Mouse (Mus musculus) 3134 (cell line): ENCODE measurements around the gene Gm9040.
"Not testable (repeated sequence)": the region's sequence is repeated elsewhere in the genome, so short reads cannot be mapped to it uniquely, and the experiment has no call there.

Experiments used
- DNase-seq: peaks from one replicate; pipeline ENCODE4 v3.0.0-alpha.2; 2011; ENCODE audit warnings: low spot score; ENCODE audit not compliant: insufficient read length; ENCODE audit errors: extremely low read depth

Gene Gm9040

DNA sequence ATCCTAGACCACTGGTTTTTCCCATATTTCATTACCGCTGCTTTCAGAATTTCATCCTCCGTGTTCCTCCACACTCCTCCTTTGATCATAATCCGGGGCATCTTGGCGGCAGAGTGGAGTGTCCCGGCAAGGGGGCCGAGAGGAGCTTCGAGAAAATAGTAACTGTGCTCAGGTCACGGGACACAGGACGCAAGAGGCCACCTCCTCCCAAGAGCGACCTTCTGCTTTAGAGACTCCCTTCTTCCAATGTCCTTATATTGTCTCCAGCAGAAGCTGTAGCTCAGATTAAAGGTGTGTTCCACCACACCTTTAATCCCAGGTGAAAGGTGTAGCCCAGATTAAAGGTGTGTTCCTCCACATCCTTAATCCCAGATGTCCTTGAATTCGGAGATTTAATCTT lies at the start of gene Gm9040:
Gene Gm9040, minus strand, starts transcription at position 101 of the 400 bp plus-strand sequence.
- not testable (repeated sequence) for DNase-seq

DNA sequence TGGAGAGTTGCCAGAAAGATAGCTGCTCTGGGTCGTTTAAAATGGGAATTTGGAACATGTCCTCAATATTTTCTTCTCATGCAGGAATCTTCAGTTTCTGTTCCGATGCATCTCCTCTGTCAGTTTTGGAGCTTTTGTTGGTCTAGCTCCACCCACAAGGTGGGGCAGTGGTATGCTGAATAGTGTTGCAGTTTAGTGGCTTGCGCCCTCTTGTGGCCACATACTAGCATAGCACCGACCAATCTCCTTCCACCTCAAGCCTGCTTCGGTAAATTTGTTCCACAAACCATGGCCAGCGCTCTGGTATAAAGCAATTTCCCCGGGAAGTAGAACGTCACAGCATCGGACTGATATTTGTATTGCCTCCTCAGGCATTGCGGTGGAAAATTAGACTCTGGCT lies 43.7 kb upstream of the Gm9040 start:
- DNase-seq: peak; percentile 36

DNA sequence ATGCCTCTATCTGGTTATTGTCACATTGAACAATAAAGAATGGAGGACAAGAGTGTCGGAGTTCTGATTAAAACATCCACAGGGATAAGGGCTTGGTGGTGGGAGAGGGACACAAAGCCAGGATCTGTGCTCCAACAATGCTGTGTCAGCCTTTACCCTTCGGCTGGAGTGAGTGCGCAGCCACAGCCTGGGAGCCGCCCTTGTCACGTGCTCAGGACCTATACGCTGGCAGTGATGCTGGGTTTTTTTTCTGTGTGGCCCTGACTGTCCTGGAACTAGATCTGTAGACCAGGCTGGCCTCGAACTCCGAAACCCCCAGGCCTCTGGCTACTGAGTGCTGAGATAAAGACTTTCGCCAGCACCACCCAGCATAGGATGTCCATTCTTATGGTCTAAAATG lies 42.7 kb upstream of the Gm9040 start:
- no peak for DNase-seq

DNA sequence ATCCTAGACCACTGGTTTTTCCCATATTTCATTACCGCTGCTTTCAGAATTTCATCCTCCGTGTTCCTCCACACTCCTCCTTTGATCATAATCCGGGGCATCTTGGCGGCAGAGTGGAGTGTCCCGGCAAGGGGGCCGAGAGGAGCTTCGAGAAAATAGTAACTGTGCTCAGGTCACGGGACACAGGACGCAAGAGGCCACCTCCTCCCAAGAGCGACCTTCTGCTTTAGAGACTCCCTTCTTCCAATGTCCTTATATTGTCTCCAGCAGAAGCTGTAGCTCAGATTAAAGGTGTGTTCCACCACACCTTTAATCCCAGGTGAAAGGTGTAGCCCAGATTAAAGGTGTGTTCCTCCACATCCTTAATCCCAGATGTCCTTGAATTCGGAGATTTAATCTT lies 27.2 kb upstream of the Gm9040 start, which contains the start of gene Gm9049:
Gene Gm9049, minus strand, starts transcription at position 101 of the 400 bp plus-strand sequence.
- not testable (repeated sequence) for DNase-seq

DNA sequence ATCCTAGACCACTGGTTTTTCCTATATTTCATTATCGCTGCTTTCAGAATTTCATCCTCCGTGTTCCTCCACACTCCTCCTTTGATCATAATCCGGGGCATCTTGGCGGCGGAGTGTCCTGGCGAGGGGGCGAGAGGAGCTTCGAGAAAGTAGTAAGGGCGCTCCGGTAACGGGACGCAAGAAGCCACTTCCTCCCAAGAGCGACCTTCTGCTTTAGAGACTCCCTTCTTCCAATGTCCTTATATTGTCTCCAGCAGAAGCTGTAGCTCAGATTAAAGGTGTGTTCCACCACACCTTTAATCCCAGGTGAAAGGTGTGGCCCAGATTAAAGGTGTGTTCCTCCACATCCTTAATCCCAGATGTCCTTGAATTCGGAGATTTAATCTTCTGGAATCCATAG lies 21.8 kb upstream of the Gm9040 start, which contains the start of gene Gm9048:
Gene Gm9048, minus strand, starts transcription at position 101 of the 400 bp plus-strand sequence.
- DNase-seq: not testable (repeated sequence)

DNA sequence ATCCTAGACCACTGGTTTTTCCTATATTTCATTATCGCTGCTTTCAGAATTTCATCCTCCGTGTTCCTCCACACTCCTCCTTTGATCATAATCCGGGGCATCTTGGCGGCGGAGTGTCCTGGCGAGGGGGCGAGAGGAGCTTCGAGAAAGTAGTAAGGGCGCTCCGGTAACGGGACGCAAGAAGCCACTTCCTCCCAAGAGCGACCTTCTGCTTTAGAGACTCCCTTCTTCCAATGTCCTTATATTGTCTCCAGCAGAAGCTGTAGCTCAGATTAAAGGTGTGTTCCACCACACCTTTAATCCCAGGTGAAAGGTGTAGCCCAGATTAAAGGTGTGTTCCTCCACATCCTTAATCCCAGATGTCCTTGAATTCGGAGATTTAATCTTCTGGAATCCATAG lies 16.4 kb upstream of the Gm9040 start, which contains the start of gene Gm9046:
Gene Gm9046, minus strand, starts transcription at position 101 of the 400 bp plus-strand sequence.
- DNase-seq: not testable (repeated sequence)

DNA sequence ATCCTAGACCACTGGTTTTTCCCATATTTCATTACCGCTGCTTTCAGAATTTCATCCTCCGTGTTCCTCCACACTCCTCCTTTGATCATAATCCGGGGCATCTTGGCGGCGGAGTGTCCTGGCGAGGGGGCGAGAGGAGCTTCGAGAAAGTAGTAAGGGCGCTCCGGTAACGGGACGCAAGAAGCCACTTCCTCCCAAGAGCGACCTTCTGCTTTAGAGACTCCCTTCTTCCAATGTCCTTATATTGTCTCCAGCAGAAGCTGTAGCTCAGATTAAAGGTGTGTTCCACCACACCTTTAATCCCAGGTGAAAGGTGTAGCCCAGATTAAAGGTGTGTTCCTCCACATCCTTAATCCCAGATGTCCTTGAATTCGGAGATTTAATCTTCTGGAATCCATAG lies 11.0 kb upstream of the Gm9040 start, which contains the start of gene Gm9045:
Gene Gm9045, minus strand, starts transcription at position 101 of the 400 bp plus-strand sequence.
- DNase-seq: not testable (repeated sequence)

DNA sequence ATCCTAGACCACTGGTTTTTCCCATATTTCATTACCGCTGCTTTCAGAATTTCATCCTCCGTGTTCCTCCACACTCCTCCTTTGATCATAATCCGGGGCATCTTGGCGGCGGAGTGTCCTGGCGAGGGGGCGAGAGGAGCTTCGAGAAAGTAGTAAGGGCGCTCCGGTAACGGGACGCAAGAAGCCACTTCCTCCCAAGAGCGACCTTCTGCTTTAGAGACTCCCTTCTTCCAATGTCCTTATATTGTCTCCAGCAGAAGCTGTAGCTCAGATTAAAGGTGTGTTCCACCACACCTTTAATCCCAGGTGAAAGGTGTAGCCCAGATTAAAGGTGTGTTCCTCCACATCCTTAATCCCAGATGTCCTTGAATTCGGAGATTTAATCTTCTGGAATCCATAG lies 5.5 kb upstream of the Gm9040 start, which contains the start of gene Gm9044:
Gene Gm9044, minus strand, starts transcription at position 101 of the 400 bp plus-strand sequence.
- not testable (repeated sequence) for DNase-seq

DNA sequence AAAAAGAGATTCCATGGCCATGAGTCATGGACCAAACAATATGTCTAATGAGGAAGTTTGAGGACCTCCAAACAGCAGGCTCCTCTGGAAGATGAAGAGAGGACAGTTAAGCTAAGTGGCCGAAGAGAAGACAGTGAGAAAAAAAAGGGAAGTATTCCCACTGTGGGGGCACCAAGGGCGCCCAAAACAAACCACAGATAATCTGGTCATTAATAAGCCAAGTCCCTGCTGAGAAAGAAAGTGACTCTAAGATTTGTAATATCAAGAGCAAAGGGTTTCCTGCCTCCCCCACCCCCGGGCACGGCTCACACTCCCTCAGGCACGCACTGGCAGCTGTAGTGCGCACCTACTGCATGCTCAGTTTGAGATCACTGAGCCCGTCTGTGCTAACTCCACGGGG lies 7.7 kb downstream of the Gm9040 start:
- no peak for DNase-seq

DNA sequence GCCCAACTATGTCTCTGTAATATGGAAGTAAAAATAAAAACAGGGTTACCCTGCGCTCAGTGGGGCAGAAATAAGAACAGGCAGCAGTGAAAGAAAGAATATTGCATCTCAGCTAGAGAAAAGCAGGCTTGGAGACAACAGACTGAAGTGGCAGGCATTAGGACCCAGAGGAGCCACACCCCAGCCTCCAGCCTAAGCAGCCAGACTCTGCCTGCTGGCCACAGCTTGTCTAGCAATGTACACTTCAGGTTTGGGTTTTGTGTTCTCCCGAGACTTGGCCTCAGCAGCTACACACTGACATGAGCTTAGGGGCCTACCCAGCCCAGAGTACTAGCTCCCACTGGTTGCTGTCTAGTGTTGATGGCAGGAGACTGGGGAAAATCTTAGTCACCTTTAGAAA lies 24.6 kb downstream of the Gm9040 start:
- not testable (repeated sequence) for DNase-seq

DNA sequence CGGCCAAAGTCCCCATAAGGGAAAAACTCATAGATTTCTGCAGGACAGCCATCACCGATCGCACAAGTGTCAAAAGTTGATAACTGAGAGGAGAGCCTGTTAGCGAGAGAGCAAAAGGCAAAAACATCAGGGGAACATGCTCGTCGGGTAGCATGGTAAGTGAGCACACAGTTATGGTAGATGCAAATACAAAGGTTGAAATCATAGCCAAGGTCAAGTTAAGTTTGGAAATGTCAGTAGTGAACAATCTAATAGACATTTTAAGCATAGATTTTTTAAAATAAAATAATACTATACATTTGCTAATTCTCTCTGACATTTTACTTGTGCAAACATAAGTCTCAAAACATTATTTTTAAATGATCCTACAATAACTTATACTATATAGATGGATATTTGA lies 31.8 kb downstream of the Gm9040 start, which contains the start of gene Iltifb:
Gene Iltifb, minus strand, starts transcription at position 101 of the 400 bp plus-strand sequence.
- DNase-seq: no peak

DNA sequence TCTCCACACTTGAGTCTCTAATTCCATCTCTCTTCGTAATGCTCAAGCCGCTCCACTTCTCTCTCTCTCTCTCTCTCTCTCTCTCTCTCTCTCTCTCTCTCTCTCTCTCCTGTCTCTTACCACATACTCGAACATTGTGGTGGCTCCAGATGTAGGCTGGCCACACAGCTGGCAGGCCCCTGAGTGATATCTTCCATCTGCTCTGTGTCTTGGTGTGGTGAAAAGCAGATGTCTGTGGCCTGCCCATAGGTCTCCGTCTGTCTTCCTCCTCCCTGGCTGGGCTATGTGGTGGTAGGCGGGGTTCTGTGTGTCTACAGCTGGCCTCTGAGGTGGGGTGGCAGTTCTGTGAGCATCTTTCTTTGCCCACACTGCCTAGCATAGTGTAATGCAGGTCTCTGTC lies 43.8 kb downstream of the Gm9040 start:
- not testable (repeated sequence) for DNase-seq

DNA sequence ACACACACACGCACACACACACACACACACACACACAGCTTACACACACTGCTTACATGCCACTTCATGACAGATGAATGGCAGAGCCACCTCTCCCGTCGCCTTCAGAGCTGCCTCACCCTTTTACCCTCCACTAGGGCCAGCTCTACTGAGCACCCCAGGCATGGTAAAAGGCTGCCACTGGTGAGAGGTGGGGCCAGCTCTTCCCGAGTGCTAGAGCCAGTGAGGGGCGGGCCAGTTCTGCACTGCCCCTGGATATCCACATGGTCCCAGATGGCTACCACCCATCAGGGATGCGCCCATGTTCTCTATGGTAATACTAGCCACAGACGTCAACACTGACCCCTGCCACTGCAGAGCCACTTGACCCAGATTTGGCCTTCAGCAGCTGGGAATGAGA lies 44.2 kb downstream of the Gm9040 start:
- DNase-seq: not testable (repeated sequence)

DNA sequence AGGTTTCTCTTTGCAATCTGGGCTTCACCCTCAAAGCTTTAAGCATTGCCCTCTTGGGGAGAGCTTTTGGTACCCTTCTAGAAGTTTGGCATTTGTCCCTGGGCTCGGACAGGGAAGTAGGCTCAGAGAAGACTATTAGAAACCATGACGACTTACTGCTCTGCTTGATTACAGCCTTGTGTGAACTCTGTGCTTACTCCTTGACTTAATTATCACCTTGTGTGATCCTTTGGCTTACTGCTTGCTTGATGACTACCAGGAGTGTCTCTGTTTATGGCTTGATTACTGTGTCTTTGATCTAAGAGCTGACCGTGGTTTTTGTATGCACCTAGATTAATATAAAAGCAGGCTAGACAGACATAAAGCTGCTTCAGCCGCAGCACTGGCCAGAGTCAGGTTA lies 48.7 kb downstream of the Gm9040 start:
- not testable (repeated sequence) for DNase-seq
